Mouse (Mus musculus) lung, postnatal 10 days (tissue): Measurements from ENCODE around the gene Tagln3.
A peak's percentile ranks its signal among the peaks of the same experiment; 100 is the strongest.

ENCODE experiments used
- DNase-seq: peaks from one replicate; pipeline ENCODE4 v3.0.0; 2021

Tagln3 gene

GRCm38 (mm10) chr16:45724061-45724741, at the start of gene Tagln3:
Gene Tagln3, minus strand, starts transcription at chr16:45724608.
- peak; percentile 22 for DNase-seq

GRCm38 (mm10) chr16:45770914-45771313, 46.5 kb upstream of the Tagln3 start:
- no peak for DNase-seq

- no peak for DNase-seq
Measured at GRCm38 (mm10) chr16:45767853-45768640, 43.6 kb upstream of the Tagln3 start.

GRCm38 (mm10) chr16:45767434-45767833, 43.0 kb upstream of the Tagln3 start:
- no peak for DNase-seq

GRCm38 (mm10) chr16:45765801-45766494, 41.5 kb upstream of the Tagln3 start:
- DNase-seq, result no peak

- DNase-seq, result no peak
Measured at GRCm38 (mm10) chr16:45765102-45765501, 40.7 kb upstream of the Tagln3 start.

- peak; percentile 50 for DNase-seq
Measured at GRCm38 (mm10) chr16:45762859-45763505, 38.6 kb upstream of the Tagln3 start.

GRCm38 (mm10) chr16:45761425-45761824, 37.0 kb upstream of the Tagln3 start:
- no peak for DNase-seq

GRCm38 (mm10) chr16:45758726-45759269, 34.4 kb upstream of the Tagln3 start:
- DNase-seq, result no peak

- DNase-seq, result peak; percentile 84
Measured at GRCm38 (mm10) chr16:45757421-45758078, 33.1 kb upstream of the Tagln3 start.

GRCm38 (mm10) chr16:45756855-45757254, 32.4 kb upstream of the Tagln3 start:
- DNase-seq, result peak; percentile 72

GRCm38 (mm10) chr16:45743591-45744144, 19.3 kb upstream of the Tagln3 start:
- no peak for DNase-seq

GRCm38 (mm10) chr16:45742615-45743476, 18.4 kb upstream of the Tagln3 start, which contains the start of gene Abhd10:
Gene Abhd10, minus strand, starts transcription at chr16:45742955.
- DNase-seq, result peak; percentile 97

- no peak for DNase-seq
Measured at GRCm38 (mm10) chr16:45737880-45738279, 13.5 kb upstream of the Tagln3 start.

GRCm38 (mm10) chr16:45736724-45737123, 12.3 kb upstream of the Tagln3 start:
- no peak for DNase-seq

GRCm38 (mm10) chr16:45729163-45729562, 4.8 kb upstream of the Tagln3 start:
- no peak for DNase-seq

- DNase-seq, result no peak
Measured at GRCm38 (mm10) chr16:45724742-45725102, 314 bp upstream of the Tagln3 start.

- DNase-seq, result no peak
Measured at GRCm38 (mm10) chr16:45723172-45723901, 1.1 kb downstream of the Tagln3 start.

GRCm38 (mm10) chr16:45722460-45722951, 1.9 kb downstream of the Tagln3 start:
- no peak for DNase-seq
